Mouse (Mus musculus) CD8-positive naive resting alpha-beta T cell, adult 2 months (primary cell): ENCODE results near the gene Brinp1.

Source experiments
- DNase-seq, 2 experiments: peaks; one replicate each; pipeline ENCODE4 v3.0.0; 2022; ENCODE audit warnings: low read depth in 2 of 2, low spot score in 2 of 2

Gene Brinp1

DNA sequence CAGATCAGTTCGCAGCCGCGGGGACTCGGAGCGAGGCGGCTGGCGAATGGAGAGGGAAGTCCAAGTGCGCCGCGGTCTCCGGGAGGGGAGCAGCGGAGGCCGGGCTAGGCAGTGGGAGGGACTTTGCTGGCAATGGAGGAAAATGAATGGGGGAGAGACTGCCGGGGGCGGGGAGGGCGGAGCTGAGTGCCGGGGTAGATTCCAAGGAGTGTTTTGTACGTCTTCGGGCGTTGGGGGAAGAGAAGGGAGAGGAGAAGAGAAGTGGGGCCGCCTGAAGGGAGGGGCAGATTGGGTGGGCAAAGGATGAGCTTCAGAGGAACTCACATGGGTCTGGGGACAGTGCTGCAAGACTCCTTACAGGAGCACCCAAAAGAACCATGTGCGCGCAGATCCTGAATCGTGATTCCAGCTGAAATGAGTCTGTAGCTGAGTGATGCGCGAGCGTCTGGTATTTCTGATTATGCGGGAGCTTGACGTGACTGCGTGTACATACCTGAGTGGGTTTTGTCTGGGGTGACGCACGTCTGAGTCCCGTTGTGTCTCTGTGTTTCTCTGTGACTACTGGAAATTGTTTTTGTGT lies at the start of gene Brinp1:
Gene Brinp1, minus strand, starts transcription at position 76 of the 580 bp plus-strand sequence.
- DNase-seq = no peak

GRCm38 (mm10) chr4:68957265-68957664 lies 3.1 kb upstream of the Brinp1 start:
- no peak for DNase-seq

DNA sequence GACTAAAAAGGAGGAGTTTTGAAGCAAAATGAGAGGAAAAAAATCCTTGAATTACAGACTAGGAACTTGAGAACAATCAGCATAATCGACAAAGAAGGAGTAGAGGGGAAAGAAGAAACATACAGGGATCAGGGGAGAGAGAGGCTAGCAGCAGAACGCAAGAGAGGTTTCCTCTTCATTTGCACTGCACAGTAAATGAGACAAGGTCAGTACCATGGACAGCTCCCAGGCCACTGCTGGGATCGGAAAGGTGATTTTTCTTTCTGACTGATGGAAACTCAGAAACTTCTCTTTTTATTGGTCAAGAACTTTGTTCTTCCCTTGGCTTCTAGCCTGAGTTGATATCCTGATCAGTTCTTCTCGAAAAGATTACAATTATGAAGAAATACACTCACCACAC lies 1.4 kb upstream of the Brinp1 start:
- DNase-seq = no peak

- DNase-seq = no peak
These were observed 403 bp downstream of the Brinp1 start for GRCm38 (mm10) chr4:68953667-68954321.

DNA sequence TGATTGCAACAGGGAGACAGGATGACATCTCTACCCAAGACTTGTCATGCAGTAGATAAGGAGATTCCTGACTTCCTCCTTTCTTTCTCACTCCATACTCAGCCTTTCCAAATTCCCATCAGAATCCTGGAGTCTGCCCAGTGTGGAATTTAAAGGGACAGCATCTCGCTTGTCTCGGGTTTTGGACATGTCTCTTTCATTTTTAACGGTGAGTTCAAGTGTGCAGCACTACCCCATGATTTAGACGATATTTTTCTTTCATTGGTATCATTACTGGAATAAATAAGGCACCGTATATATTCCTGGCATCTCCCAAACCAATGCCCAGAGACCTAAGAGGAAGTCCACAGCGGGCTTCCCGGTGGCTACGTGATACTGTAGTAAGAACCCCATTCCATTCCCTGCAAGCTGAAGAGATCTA lies 1.1 kb downstream of the Brinp1 start:
- DNase-seq = no peak

GRCm38 (mm10) chr4:68950556-68950955 lies 3.6 kb downstream of the Brinp1 start:
- DNase-seq = no peak

DNA sequence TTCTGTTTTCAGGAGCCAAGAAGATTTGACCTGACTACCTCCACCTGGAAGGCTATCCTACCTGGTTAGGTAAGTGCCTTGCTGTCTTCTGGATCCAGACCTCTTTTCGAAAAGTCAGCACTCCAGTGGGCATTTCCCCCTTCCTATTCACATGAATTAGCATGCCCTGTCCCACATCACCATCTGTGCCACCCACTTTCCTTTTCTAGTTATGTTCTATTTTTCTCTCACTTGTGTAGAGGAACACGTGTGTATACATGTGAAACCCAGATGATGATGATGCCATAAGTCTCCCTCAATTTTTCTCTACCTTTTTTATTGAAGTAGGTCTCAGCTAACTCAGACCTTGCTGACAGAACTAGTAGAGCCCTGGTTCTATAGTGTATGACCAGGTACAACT lies 11.3 kb downstream of the Brinp1 start:
- no peak for DNase-seq

DNA sequence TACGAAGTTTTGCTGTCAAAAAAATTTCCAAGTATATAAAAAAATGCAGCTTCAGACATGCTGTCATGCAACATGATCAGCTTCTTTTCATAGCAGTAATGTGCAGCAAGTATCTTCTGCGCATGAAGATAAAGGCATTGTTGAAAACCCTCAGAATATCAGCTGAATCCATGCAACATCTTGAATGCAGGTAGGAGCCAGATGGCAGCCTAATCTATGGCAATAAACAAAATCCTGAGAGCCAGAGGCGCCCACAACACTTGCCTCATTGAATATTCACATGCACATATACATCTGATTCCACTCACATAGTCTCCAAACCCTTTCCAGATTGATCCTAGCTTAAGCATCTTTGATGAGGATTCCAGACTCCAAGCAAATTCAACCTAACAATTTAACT lies 24.2 kb downstream of the Brinp1 start:
- DNase-seq = no peak

GRCm38 (mm10) chr4:68926091-68926490 lies 28.1 kb downstream of the Brinp1 start:
- DNase-seq = no peak

GRCm38 (mm10) chr4:68922944-68923343 lies 31.3 kb downstream of the Brinp1 start:
- no peak for DNase-seq

GRCm38 (mm10) chr4:68922504-68922903 lies 31.7 kb downstream of the Brinp1 start:
- DNase-seq = no peak

DNA sequence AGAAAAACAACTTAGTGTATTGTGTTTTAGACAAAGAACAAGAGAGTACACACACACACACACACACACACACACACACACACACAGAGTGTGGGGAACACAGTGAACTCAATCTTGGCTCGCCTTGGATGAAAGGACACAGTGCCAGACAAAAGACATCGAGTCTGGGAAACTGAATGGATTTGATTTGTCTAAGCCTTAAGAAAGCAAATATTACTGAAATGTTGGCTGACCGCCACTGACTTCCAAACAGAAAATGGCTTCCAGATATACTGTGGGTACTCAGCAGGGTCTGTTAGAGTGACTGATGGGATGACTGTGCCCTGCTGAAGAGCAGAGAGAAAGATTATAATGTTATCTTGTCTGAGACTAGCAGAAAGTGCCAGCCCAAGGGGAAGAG lies 34.1 kb downstream of the Brinp1 start:
- no peak for DNase-seq

- no peak for DNase-seq
These were observed 43.3 kb downstream of the Brinp1 start for GRCm38 (mm10) chr4:68910942-68911341.

GRCm38 (mm10) chr4:68906417-68907210 lies 47.6 kb downstream of the Brinp1 start:
- no peak for DNase-seq

GRCm38 (mm10) chr4:68890526-68890925 lies 63.7 kb downstream of the Brinp1 start:
- DNase-seq = no peak

DNA sequence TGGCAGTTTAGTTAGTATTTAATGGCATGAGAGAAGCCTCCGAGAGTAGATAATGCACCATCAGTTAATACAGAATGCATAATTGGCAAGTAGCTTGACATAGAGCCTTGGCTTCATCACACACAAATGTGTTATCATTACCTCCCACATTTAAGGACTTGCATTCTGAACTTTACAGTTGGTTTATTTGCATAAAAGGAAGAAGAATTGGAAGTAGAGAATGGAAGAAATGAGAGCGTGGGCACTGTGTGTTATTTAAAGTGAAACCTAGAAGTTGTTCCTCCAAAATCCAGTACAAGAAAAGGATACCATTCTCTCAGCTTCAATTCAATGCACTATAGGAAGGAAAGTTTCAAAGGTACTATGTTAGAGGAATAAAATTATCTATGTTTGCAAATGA lies 67.9 kb downstream of the Brinp1 start:
- DNase-seq = no peak

GRCm38 (mm10) chr4:68872028-68872427 lies 82.2 kb downstream of the Brinp1 start:
- no peak for DNase-seq

DNA sequence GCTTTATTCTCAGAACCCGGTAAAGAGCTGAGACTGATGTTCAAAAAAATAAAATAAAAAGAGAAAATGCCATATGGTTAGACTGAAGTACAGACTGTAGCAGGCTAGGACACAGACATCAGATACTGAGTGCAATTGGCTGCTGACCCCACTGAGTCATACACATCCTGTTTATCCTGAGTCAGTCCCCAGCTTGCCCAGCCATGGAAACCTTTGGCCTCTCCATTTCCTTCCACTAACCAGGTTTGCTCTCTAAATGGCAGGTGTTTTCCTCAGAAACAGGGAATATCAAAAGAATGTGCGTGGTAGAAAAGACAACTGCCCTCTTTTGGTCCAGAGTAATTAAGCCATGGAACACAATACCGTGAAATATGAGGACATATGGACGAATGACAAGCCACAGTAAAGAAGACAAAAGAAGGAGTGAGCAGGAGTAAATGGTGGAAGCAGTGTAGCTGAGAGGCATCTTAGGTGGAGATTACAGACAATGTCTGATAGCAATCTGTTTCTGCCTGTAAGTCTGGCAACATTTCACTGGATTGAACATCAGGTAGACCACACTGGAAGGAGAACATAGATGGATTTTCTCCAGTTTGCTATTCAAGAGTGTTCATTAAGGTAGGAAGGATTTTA lies 88.9 kb downstream of the Brinp1 start:
- no peak for DNase-seq

DNA sequence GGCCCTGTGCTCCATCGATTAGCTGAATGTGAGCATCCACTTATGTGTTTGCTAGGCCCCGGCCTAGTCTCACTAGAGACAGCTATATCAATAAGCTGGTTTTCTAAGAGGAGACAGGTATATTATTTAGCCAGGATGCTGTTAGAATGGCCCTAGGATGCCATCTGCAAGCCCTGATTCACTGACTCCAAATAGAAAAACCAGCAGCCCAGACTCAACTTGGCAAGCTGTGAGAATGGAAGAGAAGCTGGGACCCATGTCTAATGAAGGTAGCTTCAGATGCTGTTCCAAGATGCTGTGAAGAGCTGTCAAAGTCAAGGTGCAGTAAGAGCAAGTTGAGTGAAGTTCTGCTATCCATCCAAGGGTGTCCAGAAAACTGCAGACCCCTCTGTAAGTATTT lies 89.5 kb downstream of the Brinp1 start:
- DNase-seq = no peak

DNA sequence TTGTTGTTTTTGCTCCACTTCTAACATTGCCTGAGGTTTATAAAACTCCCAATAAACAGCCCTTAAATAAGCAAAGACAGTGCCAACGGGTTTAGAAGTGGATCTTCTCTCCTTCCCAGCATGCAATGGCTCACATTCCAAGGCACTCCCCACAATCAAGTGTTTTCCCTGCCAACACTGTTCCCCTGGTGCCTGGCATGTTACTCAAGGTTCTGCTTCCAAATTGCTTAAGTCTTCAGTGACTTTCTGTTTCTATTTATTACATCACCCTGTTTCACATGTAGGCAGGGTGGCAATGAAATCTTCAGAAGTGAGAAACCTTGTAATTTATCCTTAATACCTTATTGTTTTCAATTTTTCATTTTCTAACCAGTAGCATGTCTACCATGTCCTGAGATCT lies 97.3 kb downstream of the Brinp1 start:
- DNase-seq = no peak

DNA sequence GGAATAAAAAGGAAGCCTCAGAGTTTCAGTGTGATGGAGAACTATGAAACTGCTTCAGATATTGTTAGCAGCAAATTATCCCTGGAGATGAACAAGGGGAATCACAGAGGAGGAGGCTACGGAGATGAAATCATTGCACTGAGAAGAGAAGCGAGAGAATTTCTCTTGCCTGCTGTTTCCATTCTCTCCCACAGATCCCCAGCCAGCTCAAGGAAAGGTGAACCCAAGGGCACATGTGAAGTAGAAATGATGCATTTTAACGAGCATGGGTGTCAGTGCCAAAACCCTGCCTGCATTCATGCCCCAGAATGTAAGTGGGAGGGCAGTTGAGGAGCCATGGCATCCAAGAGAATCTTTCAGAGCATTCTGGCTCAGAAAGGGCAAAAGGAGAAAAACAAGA lies 104.5 kb downstream of the Brinp1 start:
- DNase-seq = no peak

GRCm38 (mm10) chr4:68846976-68847375 lies 107.2 kb downstream of the Brinp1 start:
- no peak for DNase-seq
